Mouse (Mus musculus): ENCODE data around the gene Cep72. TPM values are rescaled to one million over a fixed set of nuclear protein-coding genes. Genes with fewer than 3 reads are reported as not detected.
"Not testable (repeated sequence)": the region's sequence is repeated elsewhere in the genome, so short reads cannot be mapped to it uniquely, and the experiment has no call there.

Gene Cep72
- polyA plus RNA-seq, 1 experiment from 2014 or later, result 21.5 TPM

GRCm38 (mm10) chr13:74019006-74019405, 43.1 kb downstream of the Cep72 start:
- not testable (repeated sequence) for H3K27ac ChIP-seq (ENCODE audit: low read depth, low read length); H3K9me3 ChIP-seq (ENCODE audit: control insufficient read depth, low read length); H3K9ac ChIP-seq (ENCODE audit: low read length); H3K27me3 ChIP-seq (ENCODE audit: control insufficient read depth, insufficient read depth, low read length); H3K4me1 ChIP-seq (ENCODE audit: control insufficient read depth, insufficient read depth, low read length); ATAC-seq (ENCODE audit: insufficient read depth, low FRiP score, low TSS enrichment); DNase-seq (ENCODE audit: low spot score); H3K36me3 ChIP-seq (ENCODE audit: control insufficient read depth, insufficient read depth, low read length); H3K4me2 ChIP-seq (ENCODE audit: low read depth); H3K4me3 ChIP-seq (ENCODE audit: low read depth, low read length)
- 94% methylated on average over 8 of the region's 8 CpGs for WGBS

- Histone ChIP-seq H3K9ac (ENCODE audit: low read length) (no peak overlapping the region), H3K9me3 (ENCODE audit: control insufficient read depth, low read length) (no peaks in the 10 kb centered on the region), H3K36me3 (ENCODE audit: control insufficient read depth, insufficient read depth, low read length) (no peaks in the 10 kb centered on the region), H3K4me2 (ENCODE audit: low read depth) (no peak overlapping the region), H3K4me1 (ENCODE audit: control insufficient read depth, insufficient read depth, low read length) (no peaks in the 10 kb centered on the region), H3K27me3 (ENCODE audit: control insufficient read depth, insufficient read depth, low read length) (no peaks in the 10 kb centered on the region), H3K4me3 (ENCODE audit: low read depth, low read length) (no peak overlapping the region), H3K27ac (ENCODE audit: low read depth, low read length) (no peak overlapping the region)
- 79% methylated on average over 4 of the region's 4 CpGs for WGBS
- no peak for ATAC-seq (ENCODE audit: insufficient read depth, low FRiP score, low TSS enrichment)
- no peak for DNase-seq (ENCODE audit: low spot score)
These were observed 44.7 kb downstream of the Cep72 start for GRCm38 (mm10) chr13:74017426-74017825.

- Histone ChIP-seq H3K4me3 (ENCODE audit: low read depth, low read length) (no peak overlapping the region), H3K4me1 (ENCODE audit: control insufficient read depth, insufficient read depth, low read length) (no peaks in the 10 kb centered on the region), H3K27ac (ENCODE audit: low read depth, low read length) (no peak overlapping the region), H3K36me3 (ENCODE audit: control insufficient read depth, insufficient read depth, low read length) (no peaks in the 10 kb centered on the region), H3K9ac (ENCODE audit: low read length) (no peak overlapping the region), H3K4me2 (ENCODE audit: low read depth) (no peak overlapping the region), H3K27me3 (ENCODE audit: control insufficient read depth, insufficient read depth, low read length) (no peaks in the 10 kb centered on the region), H3K9me3 (ENCODE audit: control insufficient read depth, low read length) (no peaks in the 10 kb centered on the region)
- ATAC-seq (ENCODE audit: insufficient read depth, low FRiP score, low TSS enrichment) (no peak), DNase-seq (ENCODE audit: low spot score) (no peak)
- 78% methylated on average over 4 of the region's 4 CpGs for WGBS
These were observed 46.2 kb downstream of the Cep72 start for GRCm38 (mm10) chr13:74015908-74016307.

- Histone ChIP-seq H3K36me3 (ENCODE audit: control insufficient read depth, insufficient read depth, low read length) (no peaks in the 10 kb centered on the region), H3K27me3 (ENCODE audit: control insufficient read depth, insufficient read depth, low read length) (peaks cover 6% of the 10 kb centered on the region; the same call in 1 of the 2 replicates), H3K4me2 (ENCODE audit: low read depth) (peak overlapping the region; percentile 99), H3K27ac (ENCODE audit: low read depth, low read length) (no peak overlapping the region), H3K9me3 (ENCODE audit: control insufficient read depth, low read length) (no peaks in the 10 kb centered on the region), H3K4me3 (ENCODE audit: low read depth, low read length) (peak overlapping the region; percentile 51), H3K4me1 (ENCODE audit: control insufficient read depth, insufficient read depth, low read length) (no peaks in the 10 kb centered on the region), H3K9ac (ENCODE audit: low read length) (no peak overlapping the region; the same call in 1 of the 2 replicates)
- WGBS, result 10% methylated on average over 3 of the region's 3 CpGs
- ATAC-seq (ENCODE audit: insufficient read depth, low FRiP score, low TSS enrichment), result no peak
- no peak for DNase-seq (ENCODE audit: low spot score)
These were observed 51.4 kb downstream of the Cep72 start for GRCm38 (mm10) chr13:74010678-74011077.

GRCm38 (mm10) chr13:74009791-74010614, 52.1 kb downstream of the Cep72 start:
- ATAC-seq (ENCODE audit: insufficient read depth, low FRiP score, low TSS enrichment), result peak; percentile 70
- under 1% methylated on average over 55 of the region's 55 CpGs for WGBS
- peak overlapping the region; percentile 65 for H3K9ac ChIP-seq (ENCODE audit: low read length)
- peak; percentile 80 for DNase-seq (ENCODE audit: low spot score)
- no peak overlapping the region for H3K27ac ChIP-seq (ENCODE audit: low read depth, low read length)
- H3K4me2 ChIP-seq (ENCODE audit: low read depth), result peak overlapping the region; percentile 99
- H3K9me3 ChIP-seq (ENCODE audit: control insufficient read depth, low read length), result no peaks in the 10 kb centered on the region
- peak overlapping the region; percentile 51 for H3K4me3 ChIP-seq (ENCODE audit: low read depth, low read length)
- H3K36me3 ChIP-seq (ENCODE audit: control insufficient read depth, insufficient read depth, low read length), result no peaks in the 10 kb centered on the region
- no peaks in the 10 kb centered on the region for H3K4me1 ChIP-seq (ENCODE audit: control insufficient read depth, insufficient read depth, low read length)
- H3K27me3 ChIP-seq (ENCODE audit: control insufficient read depth, insufficient read depth, low read length), result peaks cover 6% of the 10 kb centered on the region; the same call in 1 of the 2 replicates

- H3K4me2 ChIP-seq (ENCODE audit: low read depth), result peak within 1 kb of the TSS; percentile 99
- no peaks in the 10 kb centered on the region for H3K36me3 ChIP-seq (ENCODE audit: control insufficient read depth, insufficient read depth, low read length)
- peak within 1 kb of the TSS; percentile 51 for H3K4me3 ChIP-seq (ENCODE audit: low read depth, low read length)
- peak within 1 kb of the TSS; percentile 65 for H3K9ac ChIP-seq (ENCODE audit: low read length)
- H3K27ac ChIP-seq (ENCODE audit: low read depth, low read length), result no peak within 1 kb of the TSS
- no peaks in the 10 kb centered on the region for H3K9me3 ChIP-seq (ENCODE audit: control insufficient read depth, low read length)
- ATAC-seq (ENCODE audit: insufficient read depth, low FRiP score, low TSS enrichment) (peak; percentile 88), DNase-seq (ENCODE audit: low spot score) (peak; percentile 88)
- under 1% methylated on average over 56 of the region's 56 CpGs for WGBS
- H3K27me3 ChIP-seq (ENCODE audit: control insufficient read depth, insufficient read depth, low read length), result peaks cover 6% of the 10 kb centered on the region; the same call in 1 of the 2 replicates
- H3K4me1 ChIP-seq (ENCODE audit: control insufficient read depth, insufficient read depth, low read length), result no peaks in the 10 kb centered on the region
These were observed 53.0 kb downstream of the Cep72 start, which contains the start of gene Tppp for GRCm38 (mm10) chr13:74008948-74009718. Tppp (plus strand) TSS chr13:74009407.

GRCm38 (mm10) chr13:74008216-74008615, 53.9 kb downstream of the Cep72 start:
- not testable (repeated sequence) for H3K36me3 ChIP-seq (ENCODE audit: control insufficient read depth, insufficient read depth, low read length); H3K4me2 ChIP-seq (ENCODE audit: low read depth); H3K27me3 ChIP-seq (ENCODE audit: control insufficient read depth, insufficient read depth, low read length); H3K9ac ChIP-seq (ENCODE audit: low read length); H3K4me3 ChIP-seq (ENCODE audit: low read depth, low read length); H3K9me3 ChIP-seq (ENCODE audit: control insufficient read depth, low read length); DNase-seq (ENCODE audit: low spot score); H3K4me1 ChIP-seq (ENCODE audit: control insufficient read depth, insufficient read depth, low read length); H3K27ac ChIP-seq (ENCODE audit: low read depth, low read length); ATAC-seq (ENCODE audit: insufficient read depth, low FRiP score, low TSS enrichment)
- WGBS, result 79% methylated on average over 2 of the region's 2 CpGs

GRCm38 (mm10) chr13:74006881-74007280, 55.2 kb downstream of the Cep72 start:
- not testable (repeated sequence) for H3K27me3 ChIP-seq (ENCODE audit: control insufficient read depth, insufficient read depth, low read length); ATAC-seq (ENCODE audit: insufficient read depth, low FRiP score, low TSS enrichment); H3K4me2 ChIP-seq (ENCODE audit: low read depth); H3K4me3 ChIP-seq (ENCODE audit: low read depth, low read length); DNase-seq (ENCODE audit: low spot score); H3K9me3 ChIP-seq (ENCODE audit: control insufficient read depth, low read length); H3K9ac ChIP-seq (ENCODE audit: low read length); H3K27ac ChIP-seq (ENCODE audit: low read depth, low read length); H3K36me3 ChIP-seq (ENCODE audit: control insufficient read depth, insufficient read depth, low read length); H3K4me1 ChIP-seq (ENCODE audit: control insufficient read depth, insufficient read depth, low read length)
- WGBS, result 96% methylated on average over 4 of the region's 4 CpGs
